Mouse (Mus musculus) spleen, adult 2 months (tissue): ENCODE measurements at regions not wholly inside any gene's neighbourhood (a gene's known extent, or its start where the extent isn't known, plus 50 kb on each side); places are given as distances from the start of the nearest gene placed in this dataset.

Experiments used
- DNase-seq, 2 experiments: peaks; one replicate each; pipeline versions ENCODE4 v3.0.0 to v3.0.0-alpha.2; 2012 to 2021; ENCODE audit warnings: low spot score in 2 of 2, low read depth in 1 of 2
- H3K27ac ChIP-seq: fragments of 200-500 bp; 2 replicates; pipeline ENCODE4 v1.5.1; 2012; ENCODE audit warnings: low read length, inconsistent platforms; ENCODE audit not compliant: insufficient read depth
- H3K27me3 ChIP-seq: fragments of 200-500 bp; 2 replicates; pipeline ENCODE4 v1.6.1; 2012; ENCODE audit warnings: mild to moderate bottlenecking, moderate library complexity, low read length, inconsistent platforms; ENCODE audit not compliant: control insufficient read depth, insufficient read depth
- H3K36me3 ChIP-seq: fragments of 200-500 bp; 2 replicates; pipeline ENCODE4 v1.6.1; 2012; ENCODE audit warnings: mild to moderate bottlenecking, low read length, inconsistent platforms; ENCODE audit not compliant: control insufficient read depth, insufficient read depth
- H3K4me1 ChIP-seq: fragments of 200-500 bp; 2 replicates; pipeline ENCODE4 v1.6.1; 2011; ENCODE audit warnings: inconsistent platforms; ENCODE audit not compliant: control insufficient read depth, insufficient read depth, insufficient read length
- H3K4me3 ChIP-seq: fragments of 200-500 bp; 2 replicates; pipeline ENCODE4 v1.5.1; 2011; ENCODE audit warnings: mild to moderate bottlenecking, inconsistent platforms; ENCODE audit not compliant: insufficient read depth, insufficient read length; ENCODE audit errors: extremely low read depth
- CTCF ChIP-seq: fragments of 200-500 bp; IDR thresholded peaks from 2 replicates; pipeline ENCODE4 v1.5.1; 2011; ENCODE audit warnings: mild to moderate bottlenecking, inconsistent platforms; ENCODE audit not compliant: insufficient read depth, insufficient read length, insufficient replicate concordance; ENCODE audit errors: extremely low read depth
- POLR2A ChIP-seq: fragments of 200-500 bp; IDR thresholded peaks from 2 replicates; pipeline ENCODE4 v1.6.1; 2011; ENCODE audit warnings: low read depth, low read length, inconsistent platforms
- WGBS: fragments of 180-500 bp; shearing (Covaris S2); methylation state at CpG from one replicate; pipeline ENCODE4 v1.1.7; 2018; 5-methylcytosine and 5-hydroxymethylcytosine counted together

DNA sequence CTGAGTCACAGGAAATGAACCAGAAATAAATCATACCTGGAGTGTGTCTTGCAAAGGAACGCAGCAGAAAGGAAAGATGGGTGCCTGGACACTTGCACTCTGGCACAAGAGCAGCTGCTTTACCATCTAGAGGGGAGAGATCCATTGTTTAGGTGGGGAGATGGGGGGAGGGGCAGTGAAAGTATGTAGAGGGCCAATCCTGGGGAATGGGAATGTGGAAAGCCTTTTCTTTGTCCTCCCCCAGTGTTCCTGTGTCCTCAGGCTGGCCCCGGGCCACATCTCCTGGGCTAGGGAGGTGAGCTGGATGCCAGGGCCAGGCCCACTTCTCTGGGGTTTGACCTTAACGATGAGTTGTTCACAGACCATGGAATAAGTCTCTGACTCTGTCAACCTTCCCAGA lies 107.2 kb upstream of the Arglu1 start:
- H3K4me1 ChIP-seq: no peaks in the 10 kb centered on the region
- no peak overlapping the region for H3K4me3 ChIP-seq
- DNase-seq: no peak
- no peaks in the 10 kb centered on the region for H3K27me3 ChIP-seq
- no peaks in the 10 kb centered on the region for H3K36me3 ChIP-seq
- no peak for TF ChIP-seq CTCF
- no peak for TF ChIP-seq POLR2A
- no peak overlapping the region for H3K27ac ChIP-seq
- 55% methylated on average over 3 of the region's 3 CpGs for WGBS

DNA sequence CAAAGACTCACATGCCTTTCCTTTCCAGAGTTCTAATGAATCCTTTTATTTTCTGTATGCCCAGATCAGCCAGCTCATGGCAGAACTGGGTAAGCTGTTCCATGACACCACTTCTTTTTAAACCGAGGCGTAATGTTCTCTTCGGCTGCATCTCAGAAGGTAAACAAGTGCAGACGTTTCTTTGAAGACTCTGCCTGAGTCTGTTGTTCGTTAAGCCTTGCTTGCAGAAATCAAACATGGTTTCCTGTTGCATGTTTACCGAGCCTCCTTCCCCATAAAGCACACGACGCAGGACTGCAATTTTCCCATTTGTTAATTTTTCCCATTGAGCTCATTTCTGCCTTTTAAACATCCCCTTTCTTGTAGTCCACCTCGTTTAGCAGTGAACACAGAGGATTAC lies 106.6 kb upstream of the Arglu1 start:
- Histone ChIP-seq H3K4me1 (no peaks in the 10 kb centered on the region), H3K4me3 (no peak overlapping the region), H3K36me3 (no peaks in the 10 kb centered on the region), H3K27me3 (no peaks in the 10 kb centered on the region), H3K27ac (no peak overlapping the region)
- no peak for TF ChIP-seq POLR2A
- no peak for TF ChIP-seq CTCF
- no peak for DNase-seq
- 40% methylated on average over 9 of the region's 9 CpGs for WGBS

DNA sequence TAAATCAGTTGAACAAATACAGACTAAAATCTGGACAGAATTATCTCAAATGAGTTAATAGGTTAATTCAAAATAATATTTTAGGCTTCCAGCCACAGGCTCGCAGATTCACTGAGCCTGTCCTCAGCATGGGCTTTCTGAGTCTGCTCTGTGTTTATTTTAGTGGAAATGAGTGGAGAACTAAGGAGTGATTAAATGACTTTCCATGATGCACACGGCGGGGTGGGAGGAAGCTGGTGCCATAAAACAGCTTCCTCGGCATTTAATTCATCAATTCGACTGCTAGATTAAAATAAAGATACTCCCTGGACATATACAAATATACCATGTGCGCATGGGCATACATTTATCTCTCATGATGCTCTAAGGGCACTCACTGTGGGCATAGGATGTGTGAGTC lies 104.4 kb upstream of the Arglu1 start:
- H3K36me3 ChIP-seq: no peaks in the 10 kb centered on the region
- no peaks in the 10 kb centered on the region for H3K4me1 ChIP-seq
- no peak overlapping the region for H3K4me3 ChIP-seq
- WGBS: 69% methylated on average over 6 of the region's 6 CpGs
- TF ChIP-seq CTCF (no peak), POLR2A (no peak)
- H3K27ac ChIP-seq: no peak overlapping the region
- DNase-seq: no peak
- no peaks in the 10 kb centered on the region for H3K27me3 ChIP-seq

DNA sequence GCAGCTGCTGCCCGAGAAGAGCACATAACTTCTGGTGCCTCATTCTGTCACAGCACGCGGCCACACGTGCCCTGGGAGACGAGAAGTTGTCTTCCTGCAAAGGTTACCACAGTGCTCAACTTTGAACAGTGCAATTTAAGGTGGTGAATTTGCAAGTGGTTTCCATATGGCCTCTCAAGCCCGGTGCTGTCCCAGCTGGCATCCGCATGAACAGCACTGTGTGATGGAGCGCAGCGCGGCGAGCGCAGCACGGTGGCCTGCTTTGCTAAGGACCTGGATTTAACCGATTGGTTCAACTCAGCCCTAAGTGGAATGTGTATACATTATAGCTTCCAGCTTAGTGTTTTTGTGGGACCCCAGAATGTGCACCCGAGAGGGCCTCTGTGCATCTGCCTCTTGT lies 89.6 kb upstream of the Arglu1 start:
- no peak for TF ChIP-seq CTCF
- TF ChIP-seq POLR2A: no peak
- no peaks in the 10 kb centered on the region for H3K36me3 ChIP-seq
- WGBS: 89% methylated on average over 15 of the region's 15 CpGs
- no peak for DNase-seq
- H3K4me1 ChIP-seq: no peaks in the 10 kb centered on the region
- no peak overlapping the region for H3K4me3 ChIP-seq
- H3K27me3 ChIP-seq: no peaks in the 10 kb centered on the region
- no peak overlapping the region for H3K27ac ChIP-seq

DNA sequence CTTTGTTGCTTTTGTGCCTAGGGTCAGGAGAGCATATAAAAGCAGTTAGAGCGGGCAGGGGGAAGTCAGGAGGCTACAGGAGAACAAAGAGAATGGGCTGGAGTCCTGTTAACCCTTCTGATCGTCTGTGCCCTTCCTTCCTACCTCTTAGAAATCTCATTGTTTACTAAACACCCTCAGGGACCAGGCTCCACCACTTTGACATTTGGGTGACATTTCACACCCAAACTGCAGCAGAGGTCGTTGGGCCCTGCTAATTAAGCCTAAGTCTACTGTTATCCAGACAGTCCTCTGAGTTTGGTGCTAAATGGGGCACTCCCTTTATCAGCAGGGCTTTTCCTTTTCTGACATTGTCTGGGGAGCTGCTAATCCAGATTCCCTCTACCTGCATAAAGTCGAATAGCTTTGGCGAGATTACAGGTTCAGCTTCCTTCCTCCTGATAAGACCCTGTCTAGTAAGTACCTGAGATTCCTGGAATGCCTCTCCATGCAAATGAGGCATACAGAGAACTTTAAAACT lies 84.2 kb upstream of the Arglu1 start:
- Histone ChIP-seq H3K27me3 (no peaks in the 10 kb centered on the region), H3K4me1 (no peaks in the 10 kb centered on the region), H3K27ac (no peak overlapping the region), H3K36me3 (no peaks in the 10 kb centered on the region), H3K4me3 (no peak overlapping the region)
- DNase-seq: no peak
- no peak for TF ChIP-seq POLR2A
- TF ChIP-seq CTCF: no peak
- 57% methylated on average over 5 of the region's 5 CpGs for WGBS

DNA sequence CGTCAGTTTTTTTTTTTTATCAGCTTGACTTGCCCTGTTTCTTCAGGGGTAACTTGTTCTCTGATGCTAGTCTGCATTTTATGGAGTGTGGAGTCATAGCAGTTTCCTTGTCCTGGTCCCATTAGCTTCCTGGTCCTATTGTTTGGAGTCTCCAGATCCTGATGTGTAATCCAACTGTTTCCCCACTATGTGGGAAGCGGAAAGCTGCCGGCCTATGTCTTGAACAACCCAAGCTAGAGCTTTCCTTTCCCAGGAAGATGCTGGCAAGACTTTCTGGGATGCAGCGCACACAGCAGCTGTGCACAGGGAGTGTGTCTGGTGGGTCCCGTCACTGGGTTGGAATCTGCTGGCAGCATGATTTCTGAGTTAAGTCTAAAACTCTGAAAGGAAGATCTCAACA lies 82.1 kb upstream of the Arglu1 start:
- 86% methylated on average over 5 of the region's 5 CpGs for WGBS
- Histone ChIP-seq H3K4me1 (no peaks in the 10 kb centered on the region), H3K27ac (no peak overlapping the region), H3K36me3 (no peaks in the 10 kb centered on the region), H3K27me3 (no peaks in the 10 kb centered on the region), H3K4me3 (no peak overlapping the region)
- no peak for TF ChIP-seq POLR2A
- no peak for TF ChIP-seq CTCF
- DNase-seq: no peak

DNA sequence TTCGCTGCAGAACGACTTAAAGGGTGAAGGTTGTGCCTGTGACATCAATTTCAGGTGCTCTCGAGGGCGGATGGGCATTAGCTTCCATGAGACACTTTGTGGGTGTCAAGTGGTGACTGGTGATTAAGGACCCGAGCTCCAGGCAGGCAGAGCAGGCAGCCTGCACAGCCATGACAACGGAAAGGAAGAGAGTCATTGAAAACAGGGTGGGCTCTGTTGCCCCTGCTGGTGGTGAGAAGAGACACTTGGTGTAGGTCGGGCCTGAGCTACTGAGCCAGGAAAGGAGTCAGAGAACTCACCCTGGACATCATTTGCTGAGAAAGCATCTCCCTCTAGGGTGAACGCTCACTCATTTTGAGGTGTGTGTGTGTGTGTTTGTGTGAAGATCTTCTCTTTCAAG lies 80.1 kb upstream of the Arglu1 start:
- 72% methylated on average over 8 of the region's 8 CpGs for WGBS
- no peak for DNase-seq
- Histone ChIP-seq H3K27me3 (no peaks in the 10 kb centered on the region), H3K36me3 (no peaks in the 10 kb centered on the region), H3K4me3 (no peak overlapping the region), H3K27ac (no peak overlapping the region), H3K4me1 (no peaks in the 10 kb centered on the region)
- no peak for TF ChIP-seq POLR2A
- no peak for TF ChIP-seq CTCF
